Mouse (Mus musculus): Measurements from ENCODE around the gene Kmt2a. TPM values are rescaled to one million over a fixed set of nuclear protein-coding genes. Genes with fewer than 3 reads are reported as not detected.

The Kmt2a gene
- polyA plus RNA-seq, 1 experiment = 0.29 TPM

- no peak for TF ChIP-seq GATA1 (IDR thresholded peaks at IDR 0.05; ENCODE audit: low read length)
- H3K27me3 ChIP-seq (ENCODE audit: control insufficient read depth) = no peaks in the 10 kb centered on the region
- peaks cover 3% of the 10 kb centered on the region; the same call in 1 of the 2 replicates for H3K9me3 ChIP-seq (ENCODE audit: control insufficient read depth, low read length)
- H3K36me3 ChIP-seq (ENCODE audit: control insufficient read depth) = peaks cover 2% of the 10 kb centered on the region
- no peaks in the 10 kb centered on the region for H3K4me1 ChIP-seq (ENCODE audit: control insufficient read depth)
- H3K4me3 ChIP-seq (replicated peaks) = no peak overlapping the region
These were observed 23.9 kb upstream of the Kmt2a start for GRCm38 (mm10) chr9:44904964-44905363.

DNA sequence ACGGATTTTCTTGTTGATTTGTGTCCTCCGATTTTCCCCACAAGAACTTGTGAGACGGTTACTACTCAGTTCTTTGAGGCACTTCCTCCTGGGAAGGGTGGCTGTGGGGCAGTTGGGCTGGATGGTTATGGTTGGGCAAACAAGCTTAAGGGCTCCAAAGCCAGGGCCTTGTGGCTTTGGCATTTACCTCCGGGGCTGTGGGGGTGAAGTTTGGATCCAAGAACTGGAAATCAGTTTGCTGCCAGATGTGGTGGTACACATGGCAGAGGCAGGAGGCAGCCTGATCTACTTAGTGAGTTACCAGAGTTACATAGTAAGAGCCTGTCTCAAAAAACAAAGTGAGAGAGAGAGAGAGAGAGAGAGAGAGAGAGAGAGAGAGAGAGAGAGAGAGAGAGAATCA, 22.8 kb upstream of the Kmt2a start:
- H3K27me3 ChIP-seq (ENCODE audit: control insufficient read depth) = no peaks in the 10 kb centered on the region
- H3K9me3 ChIP-seq (ENCODE audit: control insufficient read depth, low read length) = peaks cover 3% of the 10 kb centered on the region; the same call in 1 of the 2 replicates
- H3K4me3 ChIP-seq (replicated peaks) = no peak overlapping the region
- no peaks in the 10 kb centered on the region for H3K36me3 ChIP-seq (ENCODE audit: control insufficient read depth)
- no peaks in the 10 kb centered on the region for H3K4me1 ChIP-seq (ENCODE audit: control insufficient read depth)
- TF ChIP-seq TAL1 (IDR thresholded peaks at IDR 0.05; ENCODE audit: low read length) (no peak), GATA1 (IDR thresholded peaks at IDR 0.05; ENCODE audit: low read length) (no peak)

DNA sequence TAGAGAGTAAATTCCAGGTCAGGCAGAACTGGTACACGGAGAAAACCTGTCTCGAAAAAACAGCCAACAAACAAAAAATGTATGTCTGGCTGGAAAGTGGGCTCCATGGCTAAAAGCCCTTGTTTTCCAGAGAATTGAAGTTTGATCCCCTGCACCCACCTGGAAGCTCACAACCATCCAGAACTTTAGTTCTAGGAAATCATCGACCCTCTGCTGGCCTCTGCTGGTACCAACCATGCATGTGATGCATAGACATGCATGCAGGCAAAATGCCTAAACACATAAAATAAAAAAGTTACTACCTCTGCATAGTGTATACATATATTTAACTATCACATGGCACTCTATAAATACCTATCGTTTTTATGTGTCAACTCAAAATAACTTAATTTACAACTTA, 19.3 kb upstream of the Kmt2a start:
- no peaks in the 10 kb centered on the region for H3K27me3 ChIP-seq (ENCODE audit: control insufficient read depth)
- TF ChIP-seq TAL1 (IDR thresholded peaks at IDR 0.05; ENCODE audit: low read length) (no peak), GATA1 (IDR thresholded peaks at IDR 0.05; ENCODE audit: low read length) (no peak)

GRCm38 (mm10) chr9:44899716-44900115, 18.6 kb upstream of the Kmt2a start:
- Histone ChIP-seq H3K4me1 (ENCODE audit: control insufficient read depth) (no peaks in the 10 kb centered on the region; the same call in 1 of the 2 replicates), H3K36me3 (ENCODE audit: control insufficient read depth) (no peaks in the 10 kb centered on the region), H3K9me3 (ENCODE audit: control insufficient read depth, low read length) (peaks cover 3% of the 10 kb centered on the region; the same call in 1 of the 2 replicates), H3K27me3 (ENCODE audit: control insufficient read depth) (no peaks in the 10 kb centered on the region), H3K4me3 (replicated peaks) (no peak overlapping the region)
- no peak for TF ChIP-seq TAL1 (IDR thresholded peaks at IDR 0.05; ENCODE audit: low read length)
- no peak for TF ChIP-seq GATA1 (IDR thresholded peaks at IDR 0.05; ENCODE audit: low read length)

More for the DNA sequence above, 19.3 kb upstream of the Kmt2a start:
- H3K9me3 ChIP-seq (ENCODE audit: control insufficient read depth, low read length) = peaks cover 3% of the 10 kb centered on the region; the same call in 1 of the 2 replicates
- H3K36me3 ChIP-seq (ENCODE audit: control insufficient read depth) = no peaks in the 10 kb centered on the region
- no peaks in the 10 kb centered on the region for H3K4me1 ChIP-seq (ENCODE audit: control insufficient read depth)
- no peak overlapping the region for H3K4me3 ChIP-seq (replicated peaks)

- Histone ChIP-seq H3K36me3 (ENCODE audit: control insufficient read depth) (no peaks in the 10 kb centered on the region), H3K4me1 (ENCODE audit: control insufficient read depth) (peaks cover 9% of the 10 kb centered on the region), H3K4me3 (replicated peaks) (no peak overlapping the region), H3K9me3 (ENCODE audit: control insufficient read depth, low read length) (no peaks in the 10 kb centered on the region), H3K27me3 (ENCODE audit: control insufficient read depth) (no peaks in the 10 kb centered on the region)
- TF ChIP-seq GATA1 (IDR thresholded peaks at IDR 0.05; ENCODE audit: low read length) (no peak), TAL1 (IDR thresholded peaks at IDR 0.05; ENCODE audit: low read length) (no peak)
These were observed 15.9 kb upstream of the Kmt2a start for GRCm38 (mm10) chr9:44897024-44897423.

DNA sequence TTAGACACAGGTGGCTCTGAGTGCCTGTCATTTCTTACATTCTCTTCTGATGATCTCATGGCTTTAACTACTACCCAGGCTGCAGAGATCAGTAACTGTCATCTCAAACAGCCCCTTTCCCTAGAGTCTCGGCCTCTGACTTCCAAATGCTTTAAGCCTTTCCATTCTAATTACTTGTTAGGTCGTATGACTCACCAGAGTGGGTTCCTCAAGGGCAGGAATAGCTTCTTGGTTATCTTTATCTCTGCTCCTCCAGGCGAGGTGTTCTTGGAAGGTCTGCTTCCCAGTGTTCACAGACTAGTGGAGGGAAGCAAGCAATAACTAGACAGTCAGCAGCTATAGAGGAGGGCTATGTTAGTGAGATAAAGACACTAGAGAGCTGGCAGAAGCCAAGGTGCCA, 11.6 kb upstream of the Kmt2a start:
- H3K4me3 ChIP-seq (replicated peaks) = no peak overlapping the region
- no peak for TF ChIP-seq TAL1 (IDR thresholded peaks at IDR 0.05; ENCODE audit: low read length)
- no peaks in the 10 kb centered on the region for H3K36me3 ChIP-seq (ENCODE audit: control insufficient read depth)
- peaks cover 9% of the 10 kb centered on the region for H3K27me3 ChIP-seq (ENCODE audit: control insufficient read depth)
- peaks cover 13% of the 10 kb centered on the region for H3K4me1 ChIP-seq (ENCODE audit: control insufficient read depth)
- H3K9me3 ChIP-seq (ENCODE audit: control insufficient read depth, low read length) = no peaks in the 10 kb centered on the region

- Histone ChIP-seq H3K4me1 (ENCODE audit: control insufficient read depth) (peaks cover 13% of the 10 kb centered on the region), H3K9me3 (ENCODE audit: control insufficient read depth, low read length) (no peaks in the 10 kb centered on the region), H3K4me3 (replicated peaks) (no peak overlapping the region), H3K36me3 (ENCODE audit: control insufficient read depth) (no peaks in the 10 kb centered on the region), H3K27me3 (ENCODE audit: control insufficient read depth) (peaks cover 21% of the 10 kb centered on the region)
- TF ChIP-seq GATA1 (IDR thresholded peaks at IDR 0.05; ENCODE audit: low read length) (no peak), TAL1 (IDR thresholded peaks at IDR 0.05; ENCODE audit: low read length) (no peak)
These were observed 10.1 kb upstream of the Kmt2a start for GRCm38 (mm10) chr9:44891210-44891609.

DNA sequence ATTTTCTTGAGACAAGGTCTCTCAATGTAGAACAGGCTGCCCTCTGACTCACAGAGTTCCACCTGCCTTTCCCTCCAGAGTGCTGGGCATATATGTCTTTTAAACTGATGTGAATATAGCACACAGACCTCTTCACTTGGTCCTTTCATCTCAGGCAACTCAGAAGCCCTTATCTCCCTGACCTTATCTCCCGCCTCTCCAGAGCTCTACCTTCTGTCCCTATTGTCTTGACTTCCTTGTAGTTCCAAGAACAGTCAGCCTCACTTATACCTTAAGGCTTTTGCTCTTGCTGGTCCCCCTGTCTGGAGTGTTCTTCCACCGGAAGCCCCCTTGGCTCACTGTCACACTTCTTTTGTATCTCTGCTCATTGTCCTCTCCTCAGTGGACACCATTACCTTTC, 9.0 kb upstream of the Kmt2a start:
- Histone ChIP-seq H3K27me3 (ENCODE audit: control insufficient read depth) (peaks cover 31% of the 10 kb centered on the region), H3K9me3 (ENCODE audit: control insufficient read depth, low read length) (no peaks in the 10 kb centered on the region), H3K4me1 (ENCODE audit: control insufficient read depth) (peaks cover 13% of the 10 kb centered on the region), H3K4me3 (replicated peaks) (no peak overlapping the region), H3K36me3 (ENCODE audit: control insufficient read depth) (no peaks in the 10 kb centered on the region)
- no peak for TF ChIP-seq TAL1 (IDR thresholded peaks at IDR 0.05; ENCODE audit: low read length)
- TF ChIP-seq GATA1 (IDR thresholded peaks at IDR 0.05; ENCODE audit: low read length) = no peak

- H3K36me3 ChIP-seq (ENCODE audit: control insufficient read depth) = no peaks in the 10 kb centered on the region
- no peak overlapping the region for H3K4me3 ChIP-seq (replicated peaks)
- no peak for TF ChIP-seq TAL1 (IDR thresholded peaks at IDR 0.05; ENCODE audit: low read length)
- TF ChIP-seq GATA1 (IDR thresholded peaks at IDR 0.05; ENCODE audit: low read length) = no peak
- peaks cover 14% of the 10 kb centered on the region for H3K4me1 ChIP-seq (ENCODE audit: control insufficient read depth)
- peaks cover 49% of the 10 kb centered on the region for H3K27me3 ChIP-seq (ENCODE audit: control insufficient read depth)
- H3K9me3 ChIP-seq (ENCODE audit: control insufficient read depth, low read length) = no peaks in the 10 kb centered on the region
These were observed 7.1 kb upstream of the Kmt2a start for GRCm38 (mm10) chr9:44888114-44888624.

GRCm38 (mm10) chr9:44882981-44883569, 2.0 kb upstream of the Kmt2a start:
- Histone ChIP-seq H3K36me3 (ENCODE audit: control insufficient read depth) (peaks cover 2% of the 10 kb centered on the region), H3K9me3 (ENCODE audit: control insufficient read depth, low read length) (no peaks in the 10 kb centered on the region), H3K4me1 (ENCODE audit: control insufficient read depth) (peaks cover 37% of the 10 kb centered on the region), H3K27me3 (ENCODE audit: control insufficient read depth) (peaks cover 52% of the 10 kb centered on the region), H3K4me3 (replicated peaks) (peak overlapping the region; percentile 95)
- TF ChIP-seq TAL1 (IDR thresholded peaks at IDR 0.05; ENCODE audit: low read length) (no peak), GATA1 (IDR thresholded peaks at IDR 0.05; ENCODE audit: low read length) (no peak)
